Mouse (Mus musculus) kidney, adult 8-10 months (tissue): ENCODE data around the gene Casp14.
A peak's percentile ranks its signal among the peaks of the same experiment; 100 is the strongest.
"Not testable (repeated sequence)": the region's sequence is repeated elsewhere in the genome, so short reads cannot be mapped to it uniquely, and the experiment has no call there.

ENCODE experiments used
- DNase-seq, 2 experiments: peaks; one replicate each; pipeline ENCODE4 v3.0.0; 2022

Gene Casp14

GRCm38 (mm10) chr10:78718056-78718455 lies at the start of gene Casp14:
Casp14 (minus strand) TSS chr10:78718294.
- no peak for DNase-seq

- DNase-seq = no peak
Observed at GRCm38 (mm10) chr10:78765570-78765969, 47.5 kb upstream of the Casp14 start.

GRCm38 (mm10) chr10:78756021-78756420 lies 37.9 kb upstream of the Casp14 start:
- DNase-seq = peak; percentile 23 to 70

GRCm38 (mm10) chr10:78752452-78753191 lies 34.5 kb upstream of the Casp14 start, which contains the start of gene Ccdc105:
Ccdc105 (minus strand) TSS chr10:78753065.
- DNase-seq = no peak

GRCm38 (mm10) chr10:78748946-78749345 lies 30.9 kb upstream of the Casp14 start:
- DNase-seq = no peak

GRCm38 (mm10) chr10:78748161-78748560 lies 30.1 kb upstream of the Casp14 start:
- DNase-seq = no peak

GRCm38 (mm10) chr10:78747035-78747721 lies 29.1 kb upstream of the Casp14 start:
- DNase-seq = no peak

- peak; percentile 26 to 28 for DNase-seq
Observed at GRCm38 (mm10) chr10:78745453-78746232, 27.5 kb upstream of the Casp14 start.

- DNase-seq = no peak
Observed at GRCm38 (mm10) chr10:78743721-78744120, 25.6 kb upstream of the Casp14 start.

- no peak for DNase-seq
Observed at GRCm38 (mm10) chr10:78739821-78740220, 21.7 kb upstream of the Casp14 start.

GRCm38 (mm10) chr10:78727876-78728275 lies 9.8 kb upstream of the Casp14 start:
- DNase-seq = no peak

- no peak for DNase-seq
Observed at GRCm38 (mm10) chr10:78727035-78727434, 8.9 kb upstream of the Casp14 start.

- DNase-seq = no peak
Observed at GRCm38 (mm10) chr10:78723416-78723815, 5.3 kb upstream of the Casp14 start.

GRCm38 (mm10) chr10:78722654-78723053 lies 4.6 kb upstream of the Casp14 start:
- DNase-seq = no peak

- DNase-seq = no peak
Observed at GRCm38 (mm10) chr10:78722036-78722435, 3.9 kb upstream of the Casp14 start.

- no peak for DNase-seq
Observed at GRCm38 (mm10) chr10:78716231-78716630, 1.9 kb downstream of the Casp14 start.

- DNase-seq = no peak
Observed at GRCm38 (mm10) chr10:78715156-78715555, 2.9 kb downstream of the Casp14 start.

- no peak for DNase-seq
Observed at GRCm38 (mm10) chr10:78714129-78714528, 4.0 kb downstream of the Casp14 start.

GRCm38 (mm10) chr10:78710706-78711105 lies 7.4 kb downstream of the Casp14 start:
- DNase-seq = no peak

- no peak for DNase-seq
Observed at GRCm38 (mm10) chr10:78700881-78701280, 17.2 kb downstream of the Casp14 start.

- no peak for DNase-seq
Observed at GRCm38 (mm10) chr10:78689973-78690372, 28.1 kb downstream of the Casp14 start.

- no peak for DNase-seq
Observed at GRCm38 (mm10) chr10:78686995-78687577, 31.0 kb downstream of the Casp14 start.

GRCm38 (mm10) chr10:78670121-78670520 lies 48.0 kb downstream of the Casp14 start:
- not testable (repeated sequence) for DNase-seq
